Mouse (Mus musculus) hindlimb bud, embryonic 11.5 days (tissue): ENCODE results near the gene Hipk2.
"Not testable (repeated sequence)": the region's sequence is repeated elsewhere in the genome, so short reads cannot be mapped to it uniquely, and the experiment has no call there.

ENCODE experiments used
- DNase-seq: peaks from one replicate; pipeline ENCODE4 v3.0.0-alpha.2; 2012; ENCODE audit warnings: low read depth, low spot score; ENCODE audit errors: extremely low spot score

Gene Hipk2

DNA sequence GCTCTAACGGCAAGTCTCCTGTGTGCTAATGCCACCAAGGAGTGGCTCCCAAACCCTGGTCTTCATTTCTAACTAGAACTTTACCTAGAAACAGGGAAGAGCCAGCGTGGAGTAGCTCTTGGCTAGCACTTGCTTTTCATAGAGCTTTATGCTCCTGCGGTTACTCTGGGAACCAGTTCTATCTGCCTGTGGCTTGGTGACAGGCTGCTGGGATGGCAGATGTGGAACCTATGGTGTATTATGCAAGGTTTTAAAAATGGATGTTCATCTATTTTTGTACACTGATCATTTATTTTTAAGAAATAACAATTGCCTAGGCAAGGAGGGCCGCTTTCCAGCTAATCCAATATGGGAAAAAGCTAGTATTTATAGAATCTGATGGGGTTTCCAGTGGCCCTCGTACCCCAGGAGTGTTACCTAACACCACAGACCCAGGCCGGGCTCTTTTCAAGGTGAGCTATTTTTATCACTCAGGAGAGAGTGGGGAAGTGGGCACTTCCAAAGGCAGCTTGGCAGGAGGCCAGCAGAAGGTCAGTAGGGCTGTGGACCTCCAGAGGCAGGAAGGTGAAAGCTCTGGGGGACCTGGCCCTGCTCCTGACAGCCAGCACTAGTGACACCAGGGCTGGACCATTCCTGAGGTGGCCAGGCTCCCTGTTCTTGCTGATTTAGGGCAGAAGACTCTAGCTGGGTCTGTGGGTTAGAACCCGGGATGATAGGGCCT is 171.5 kb downstream of the Hipk2 start:
- no peak for DNase-seq

- no peak for DNase-seq
Measured at GRCm38 (mm10) chr6:38703526-38703925, 172.4 kb downstream of the Hipk2 start.

DNA sequence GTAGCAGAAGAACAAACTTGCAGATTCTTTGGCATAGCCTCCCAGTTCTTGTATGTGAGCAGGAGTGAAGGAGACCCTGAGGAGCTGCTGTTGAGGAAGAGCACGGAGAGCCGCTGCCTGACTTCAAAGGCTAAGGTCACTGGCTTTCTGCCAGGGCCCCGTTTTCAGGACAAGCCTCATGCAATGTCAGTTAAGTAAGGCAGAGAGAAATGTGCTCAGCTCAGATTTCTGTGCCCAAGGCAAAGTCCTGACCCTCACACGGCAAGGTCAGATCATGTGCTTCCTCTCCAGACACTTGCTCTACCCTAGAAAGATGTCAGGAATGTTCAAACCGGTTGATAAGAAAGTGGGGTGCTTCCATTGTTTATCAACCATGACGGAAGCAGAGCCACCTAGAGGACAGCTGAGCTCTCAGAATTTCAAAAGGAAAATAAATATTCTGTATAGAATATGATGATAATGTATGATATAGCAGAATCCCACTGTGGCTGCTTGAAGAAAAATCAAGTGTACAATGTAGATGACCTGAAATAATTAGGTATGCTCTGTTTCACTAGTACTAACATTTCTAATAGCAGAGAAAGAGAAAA is 173.1 kb downstream of the Hipk2 start:
- no peak for DNase-seq

DNA sequence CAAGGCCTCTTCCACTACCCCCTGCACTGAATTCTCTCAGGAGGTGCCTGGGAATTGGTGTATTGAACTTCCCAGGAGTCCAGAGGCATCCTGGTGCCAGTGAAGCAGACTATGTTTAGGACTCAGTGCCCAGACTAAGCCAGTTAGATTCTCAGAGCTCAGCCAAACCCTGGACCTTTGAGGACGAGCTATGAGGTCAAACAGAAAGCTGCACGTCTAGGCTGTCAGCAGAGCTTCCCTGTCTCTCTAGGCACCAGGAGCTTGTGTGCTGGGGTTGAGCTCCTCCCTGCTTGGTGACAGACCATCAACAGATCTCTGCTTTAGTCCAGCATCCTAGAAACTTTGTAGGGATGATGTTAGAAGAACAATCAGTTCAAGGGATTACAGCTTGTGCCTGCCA is 174.5 kb downstream of the Hipk2 start:
- no peak for DNase-seq

DNA sequence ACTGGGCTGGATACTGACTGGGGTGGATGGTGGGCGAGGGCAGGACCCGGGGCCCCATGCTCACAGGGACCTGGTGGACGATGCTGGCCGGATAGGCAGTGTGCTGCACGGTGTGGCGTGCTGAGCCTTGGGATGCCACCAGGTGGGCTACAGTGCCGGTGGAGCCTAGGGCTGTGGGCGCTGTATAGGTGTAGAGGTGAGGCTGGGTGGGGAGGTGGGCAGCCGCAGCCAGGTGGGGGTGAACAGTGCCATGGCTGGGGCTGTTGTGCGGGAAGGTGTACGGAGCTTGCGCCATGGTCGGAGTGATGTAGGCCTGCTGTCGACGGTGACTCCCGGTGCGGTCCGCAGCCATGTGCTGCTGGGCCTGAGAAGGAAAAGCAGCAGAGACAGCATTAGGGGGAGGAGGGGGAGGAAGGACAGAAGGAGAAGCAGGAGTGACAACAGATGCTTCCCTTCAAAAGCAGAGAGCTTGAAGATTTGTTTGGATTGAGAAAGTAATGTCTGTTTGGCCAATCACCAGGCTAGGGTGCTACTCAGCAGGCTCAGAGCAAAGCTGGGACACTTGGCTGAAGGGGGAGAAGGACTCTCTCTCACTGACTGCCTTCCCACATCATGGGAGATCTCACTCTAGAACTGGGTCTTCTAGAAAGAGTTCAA is 177.6 kb downstream of the Hipk2 start:
- DNase-seq: no peak

- DNase-seq: no peak
Measured at GRCm38 (mm10) chr6:38696570-38696969, 179.4 kb downstream of the Hipk2 start.

GRCm38 (mm10) chr6:38695380-38696054 is 180.4 kb downstream of the Hipk2 start:
- peak; percentile 82 for DNase-seq

DNA sequence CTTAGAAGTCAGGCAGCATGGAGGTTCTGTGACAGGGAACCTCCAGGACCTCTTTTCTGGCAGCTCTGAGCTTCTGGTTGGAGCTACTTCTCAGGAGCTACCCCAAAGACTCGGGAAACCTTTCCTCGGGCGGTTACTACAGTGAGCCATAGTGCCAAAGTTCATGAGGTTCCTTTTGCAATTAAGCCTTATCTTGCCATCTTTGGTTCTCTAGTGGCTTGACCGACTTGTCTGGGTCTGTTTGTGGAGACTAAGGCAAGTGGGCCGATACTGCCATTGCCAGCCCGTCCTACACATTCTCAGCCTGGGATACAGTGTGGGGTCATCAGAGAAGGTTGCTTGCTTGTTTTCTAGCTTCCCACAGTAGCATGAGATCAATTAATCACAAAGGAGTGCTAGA is 183.4 kb downstream of the Hipk2 start:
- no peak for DNase-seq

GRCm38 (mm10) chr6:38691052-38691451 is 184.9 kb downstream of the Hipk2 start:
- no peak for DNase-seq

- DNase-seq: no peak
Measured at GRCm38 (mm10) chr6:38690615-38691014, 185.3 kb downstream of the Hipk2 start.

GRCm38 (mm10) chr6:38688841-38689240 is 187.1 kb downstream of the Hipk2 start:
- DNase-seq: no peak

- no peak for DNase-seq
Measured at GRCm38 (mm10) chr6:38687216-38687615, 188.7 kb downstream of the Hipk2 start.

GRCm38 (mm10) chr6:38682532-38682931 is 193.4 kb downstream of the Hipk2 start:
- no peak for DNase-seq

DNA sequence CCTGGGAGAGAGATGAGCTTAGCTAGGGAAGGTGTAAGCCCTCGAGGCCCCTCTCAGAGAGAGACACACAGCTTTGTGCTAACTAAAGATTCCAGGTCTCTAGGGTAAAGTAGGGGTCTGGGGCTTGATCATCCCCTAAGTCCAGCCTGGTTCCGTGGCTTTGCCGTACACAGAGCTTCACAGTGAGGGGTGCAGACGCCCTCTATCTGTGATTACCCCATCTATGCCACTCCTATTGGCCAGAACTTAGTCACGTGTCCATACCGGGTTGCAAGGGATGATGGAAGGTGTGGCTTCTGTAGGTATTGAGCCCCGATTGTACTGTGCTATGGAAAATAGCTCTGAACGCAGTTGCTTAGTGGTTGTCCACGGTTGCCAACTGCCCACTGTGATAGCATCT is 198.3 kb downstream of the Hipk2 start:
- no peak for DNase-seq

GRCm38 (mm10) chr6:38676723-38677122 is 199.2 kb downstream of the Hipk2 start:
- no peak for DNase-seq

DNA sequence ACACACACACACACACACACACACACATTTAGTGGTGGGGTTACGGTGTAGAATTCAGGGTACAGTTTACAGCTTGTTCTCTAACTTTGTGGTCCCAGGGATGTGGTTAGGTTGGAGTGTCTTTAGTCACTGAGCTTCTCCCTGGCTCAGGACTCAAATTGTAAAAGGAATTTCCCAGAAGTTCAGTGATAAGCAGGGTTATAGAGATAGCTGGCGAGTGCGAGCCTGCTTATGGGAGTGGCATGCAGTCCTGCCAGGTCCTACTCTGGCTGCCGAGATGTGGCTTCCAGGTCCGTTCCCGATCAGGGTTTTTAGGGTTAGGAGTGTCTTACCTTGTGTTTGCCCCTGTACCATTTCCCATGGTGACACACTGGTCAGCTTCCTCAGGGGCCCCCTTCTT is 199.7 kb downstream of the Hipk2 start:
- DNase-seq: no peak

- no peak for DNase-seq
Measured at GRCm38 (mm10) chr6:38672011-38672410, 204.0 kb downstream of the Hipk2 start.

DNA sequence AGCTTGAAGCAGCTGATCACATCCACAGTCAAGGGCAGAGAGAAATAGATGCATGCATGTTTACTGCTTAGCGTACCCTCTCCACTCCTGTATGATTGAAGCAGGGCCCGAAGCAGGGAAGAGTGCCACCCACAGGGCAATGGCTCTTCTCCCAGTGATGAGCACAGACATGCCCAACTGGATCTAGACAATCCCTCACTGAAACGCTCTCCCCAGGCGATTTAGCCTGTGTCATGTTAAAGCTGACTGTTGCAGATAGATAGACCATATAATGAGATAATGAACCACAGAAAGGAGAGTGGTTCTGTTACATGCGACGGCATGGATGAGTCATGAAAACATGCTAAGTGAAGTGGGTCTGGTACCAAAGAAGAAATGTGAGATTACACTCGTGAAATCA is 204.7 kb downstream of the Hipk2 start:
- no peak for DNase-seq

GRCm38 (mm10) chr6:38670488-38670887 is 205.5 kb downstream of the Hipk2 start:
- DNase-seq: not testable (repeated sequence)

GRCm38 (mm10) chr6:38669580-38669979 is 206.4 kb downstream of the Hipk2 start:
- no peak for DNase-seq

DNA sequence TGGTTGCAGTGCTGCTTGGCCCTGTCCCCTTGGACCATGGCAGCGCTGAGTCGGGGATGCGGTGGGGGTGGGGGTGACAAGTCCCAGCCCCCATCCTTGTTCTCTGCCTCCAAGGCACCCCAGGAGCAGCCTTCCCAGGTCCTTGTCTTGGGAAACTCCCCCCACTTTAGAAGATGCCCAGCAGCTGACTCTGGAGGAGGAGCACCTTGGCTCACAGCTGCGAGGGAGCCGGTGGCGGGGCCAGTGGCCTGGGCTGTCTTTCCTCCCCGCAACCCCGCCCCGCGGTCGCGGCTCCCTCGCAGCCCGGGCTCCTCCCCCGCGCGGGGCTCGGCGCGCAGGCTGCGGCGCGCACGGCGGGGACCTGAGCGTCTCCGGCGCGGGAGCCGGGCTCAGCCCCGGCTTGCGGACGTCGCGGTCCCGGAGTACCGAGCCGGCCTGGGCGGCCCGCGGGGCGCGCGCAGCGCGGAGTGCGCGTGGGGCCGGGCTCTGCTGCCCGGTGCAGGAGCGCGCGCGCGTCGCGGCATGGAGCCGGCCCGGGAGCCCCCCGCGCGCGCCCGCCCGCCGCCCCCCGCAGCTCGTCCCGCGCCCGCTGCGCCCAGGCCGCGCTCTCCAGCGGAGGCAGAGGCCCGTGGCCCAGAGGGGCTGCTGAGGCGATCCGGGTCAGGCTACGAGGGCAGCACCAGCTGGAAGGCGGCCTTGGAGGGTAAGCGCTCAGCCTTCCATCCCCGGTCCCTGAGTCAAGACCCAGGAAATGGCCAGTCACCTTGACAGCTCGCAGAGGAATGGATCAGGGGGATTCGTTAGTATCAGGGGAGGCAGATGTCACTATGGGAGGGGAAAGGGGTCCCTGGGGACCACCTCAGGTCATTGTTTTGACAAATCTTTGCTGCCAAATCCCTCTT is 213.0 kb downstream of the Hipk2 start, which contains the start of gene Clec2l:
Clec2l (plus strand) TSS at position 356 of the 902 bp plus-strand sequence.
- DNase-seq: no peak
